Mouse (Mus musculus): ENCODE data around the gene Slc46a1. TPM values are rescaled to one million over a fixed set of nuclear protein-coding genes. Genes with fewer than 3 reads are reported as not detected.
A peak's percentile ranks its signal among the peaks of the same experiment; 100 is the strongest.

The Slc46a1 gene
- 68.7 and 71.6 TPM in 2 replicates for polyA plus RNA-seq (2015; fragmentation: Nextera tagmentation; extraction: Ambion mirVana)

- no peaks in the 10 kb centered on the region for H3K36me3 ChIP-seq (ENCODE audit: control insufficient read depth, insufficient read depth)
- peak within 1 kb of the TSS; percentile 93 for H3K27ac ChIP-seq (ENCODE audit: low read depth, low read length)
- no peak for TF ChIP-seq CTCF (IDR thresholded peaks at IDR 0.05; ENCODE audit: low read depth)
- H3K9ac ChIP-seq (ENCODE audit: low read depth, low read length), result peak within 1 kb of the TSS; percentile 73
- H3K4me3 ChIP-seq (ENCODE audit: low read depth, low read length), result peak within 1 kb of the TSS; percentile 71
- no peaks in the 10 kb centered on the region for H3K9me3 ChIP-seq (ENCODE audit: control insufficient read depth)
- H3K4me2 ChIP-seq (replicated peaks; ENCODE audit: low read depth), result peak within 1 kb of the TSS; percentile 92
- under 1% methylated on average over 41 of the region's 41 CpGs for WGBS
- ATAC-seq, result peak; percentile 26
- H3K27me3 ChIP-seq (replicated peaks; ENCODE audit: control insufficient read depth, insufficient read depth, low read length), result no peaks in the 10 kb centered on the region
- H3K4me1 ChIP-seq (replicated peaks; ENCODE audit: control insufficient read depth, insufficient read depth, low read length), result peaks cover 7% of the 10 kb centered on the region
These were observed at the start of gene Slc46a1 for GRCm38 (mm10) chr11:78465568-78466180. Gene Slc46a1, plus strand, starts transcription at chr11:78465697.

GRCm38 (mm10) chr11:78416854-78417253 is 48.6 kb upstream of the Slc46a1 start:
- no peak for TF ChIP-seq CTCF (IDR thresholded peaks at IDR 0.05; ENCODE audit: low read depth)
- 82% methylated on average over 6 of the region's 6 CpGs for WGBS
- H3K27ac ChIP-seq (ENCODE audit: low read depth, low read length), result no peak overlapping the region
- no peak for ATAC-seq
- H3K36me3 ChIP-seq (ENCODE audit: control insufficient read depth, insufficient read depth), result peaks cover 3% of the 10 kb centered on the region; the same call in 1 of the 2 replicates
- no peaks in the 10 kb centered on the region for H3K9me3 ChIP-seq (ENCODE audit: control insufficient read depth)
- no peak overlapping the region for H3K9ac ChIP-seq (ENCODE audit: low read depth, low read length)
- no peak overlapping the region for H3K4me2 ChIP-seq (replicated peaks; ENCODE audit: low read depth)
- no peak overlapping the region for H3K4me3 ChIP-seq (ENCODE audit: low read depth, low read length)
- H3K27me3 ChIP-seq (replicated peaks; ENCODE audit: control insufficient read depth, insufficient read depth, low read length), result no peaks in the 10 kb centered on the region
- 0 out of 2 replicates have a peak, but pooled peaks cover 3% of the 10 kb centered on the region for H3K4me1 ChIP-seq (replicated peaks; ENCODE audit: control insufficient read depth, insufficient read depth, low read length)

- Histone ChIP-seq H3K4me3 (ENCODE audit: low read depth, low read length) (no peak overlapping the region; the same call in 1 of the 2 replicates), H3K9me3 (ENCODE audit: control insufficient read depth) (no peaks in the 10 kb centered on the region), H3K9ac (ENCODE audit: low read depth, low read length) (no peak overlapping the region), H3K36me3 (ENCODE audit: control insufficient read depth, insufficient read depth) (peaks cover 3% of the 10 kb centered on the region; the same call in 1 of the 2 replicates), H3K27me3 (replicated peaks; ENCODE audit: control insufficient read depth, insufficient read depth, low read length) (no peaks in the 10 kb centered on the region), H3K4me1 (replicated peaks; ENCODE audit: control insufficient read depth, insufficient read depth, low read length) (0 out of 2 replicates have a peak, but pooled peaks cover 3% of the 10 kb centered on the region), H3K4me2 (replicated peaks; ENCODE audit: low read depth) (peak overlapping the region; percentile 50), H3K27ac (ENCODE audit: low read depth, low read length) (no peak overlapping the region)
- 58% methylated on average over 12 of the region's 12 CpGs for WGBS
- no peak for ATAC-seq
- TF ChIP-seq CTCF (IDR thresholded peaks at IDR 0.05; ENCODE audit: low read depth), result no peak
These were observed 45.1 kb upstream of the Slc46a1 start for GRCm38 (mm10) chr11:78420263-78420889.

GRCm38 (mm10) chr11:78421201-78422009 is 44.1 kb upstream of the Slc46a1 start:
- Histone ChIP-seq H3K36me3 (ENCODE audit: control insufficient read depth, insufficient read depth) (0 out of 2 replicates have a peak, but pooled peaks cover under 1% of the 10 kb centered on the region), H3K27ac (ENCODE audit: low read depth, low read length) (peak overlapping the region; percentile 65; the same call in 1 of the 2 replicates), H3K4me3 (ENCODE audit: low read depth, low read length) (peak overlapping the region; percentile 0; the same call in 1 of the 2 replicates), H3K4me2 (replicated peaks; ENCODE audit: low read depth) (peak overlapping the region; percentile 50), H3K9ac (ENCODE audit: low read depth, low read length) (no peak overlapping the region; the same call in 1 of the 2 replicates), H3K4me1 (replicated peaks; ENCODE audit: control insufficient read depth, insufficient read depth, low read length) (0 out of 2 replicates have a peak, but pooled peaks cover 3% of the 10 kb centered on the region), H3K27me3 (replicated peaks; ENCODE audit: control insufficient read depth, insufficient read depth, low read length) (no peaks in the 10 kb centered on the region), H3K9me3 (ENCODE audit: control insufficient read depth) (no peaks in the 10 kb centered on the region)
- 52% methylated on average over 13 of the region's 13 CpGs for WGBS
- TF ChIP-seq CTCF (IDR thresholded peaks at IDR 0.05; ENCODE audit: low read depth), result no peak
- ATAC-seq, result peak; percentile 22; the same call in 1 of the 2 replicates

- 14% methylated on average over 13 of the region's 13 CpGs for WGBS
- Histone ChIP-seq H3K27ac (ENCODE audit: low read depth, low read length) (peak within 1 kb of the TSS; percentile 65), H3K9ac (ENCODE audit: low read depth, low read length) (no peak within 1 kb of the TSS; the same call in 1 of the 2 replicates), H3K4me2 (replicated peaks; ENCODE audit: low read depth) (peak within 1 kb of the TSS; percentile 50), H3K4me1 (replicated peaks; ENCODE audit: control insufficient read depth, insufficient read depth, low read length) (0 out of 2 replicates have a peak, but pooled peaks cover 3% of the 10 kb centered on the region), H3K36me3 (ENCODE audit: control insufficient read depth, insufficient read depth) (no peaks in the 10 kb centered on the region), H3K4me3 (ENCODE audit: low read depth, low read length) (peak within 1 kb of the TSS; percentile 0; the same call in 1 of the 2 replicates), H3K9me3 (ENCODE audit: control insufficient read depth) (no peaks in the 10 kb centered on the region), H3K27me3 (replicated peaks; ENCODE audit: control insufficient read depth, insufficient read depth, low read length) (no peaks in the 10 kb centered on the region)
- ATAC-seq, result peak; percentile 58
- TF ChIP-seq CTCF (IDR thresholded peaks at IDR 0.05; ENCODE audit: low read depth), result peak; percentile 70
These were observed 43.3 kb upstream of the Slc46a1 start, which contains the start of gene Slc13a2 for GRCm38 (mm10) chr11:78422055-78422819. Gene Slc13a2, minus strand, starts transcription at chr11:78422217.

Data from intestine, postnatal 0 days (tissue).